Mouse (Mus musculus) forebrain, embryonic 11.5 days (tissue): Measurements from ENCODE around the gene Gramd1c. TPM values are rescaled to one million over a fixed set of nuclear protein-coding genes. Genes with fewer than 3 reads are reported as not detected.

Experiments
- ATAC-seq: fragments of 200-750 bp; cut with Nextera tagmentation; replicated peaks from 2 replicates; pipeline ENCODE4 v1.8.0; 2017; ENCODE audit warnings: moderate TSS enrichment; ENCODE audit not compliant: low FRiP score
- DNase-seq: peaks from one replicate; pipeline ENCODE4 v3.0.0-alpha.2; 2017; ENCODE audit warnings: low spot score
- H3K27ac ChIP-seq: fragments of 300-500 bp; sonication (generic); 2 replicates; pipeline ENCODE4 v1.5.1; 2014; ENCODE audit warnings: low read depth, low read length
- H3K27me3 ChIP-seq: fragments of 300-500 bp; sonication (generic); 2 replicates; pipeline ENCODE4 v1.6.1; 2014; ENCODE audit warnings: mild to moderate bottlenecking, low read length, mixed read lengths; ENCODE audit not compliant: control insufficient read depth, insufficient read depth
- H3K36me3 ChIP-seq: fragments of 300-500 bp; sonication (generic); 2 replicates; pipeline ENCODE4 v1.6.1; 2014; ENCODE audit warnings: mild to moderate bottlenecking, low read length, moderate library complexity, mixed read lengths; ENCODE audit not compliant: control insufficient read depth, insufficient read depth
- H3K4me1 ChIP-seq: fragments of 300-500 bp; sonication (generic); replicated peaks from 2 replicates; pipeline ENCODE4 v1.6.1; 2014; ENCODE audit warnings: low read length, mixed read lengths; ENCODE audit not compliant: control insufficient read depth, insufficient read depth
- H3K4me2 ChIP-seq: fragments of 300-500 bp; sonication (generic); 2 replicates; pipeline ENCODE4 v1.6.1; 2014; ENCODE audit warnings: low read depth, mild to moderate bottlenecking, low read length, moderate library complexity, mixed read lengths; ENCODE audit not compliant: severe bottlenecking
- H3K4me3 ChIP-seq: fragments of 300-500 bp; sonication (generic); 2 replicates; pipeline ENCODE4 v1.5.1; 2014; ENCODE audit warnings: low read depth, low read length
- H3K9ac ChIP-seq: fragments of 300-500 bp; sonication (generic); 2 replicates; pipeline ENCODE4 v1.6.1; 2014; ENCODE audit warnings: low read length
- H3K9me3 ChIP-seq: fragments of 300-500 bp; sonication (generic); 2 replicates; pipeline ENCODE4 v1.6.1; 2016; ENCODE audit warnings: low read length, mixed read lengths; ENCODE audit not compliant: control insufficient read depth
- WGBS: fragments of 180-500 bp; shearing (Covaris S2); extraction: QIAGEN DNeasy Blood & Tissue Kit; methylation state at CpG from one replicate; pipeline ENCODE4 v1.1.7; 2014; 5-methylcytosine and 5-hydroxymethylcytosine counted together
- polyA plus RNA-seq: library from polyadenylated mRNA; unstranded; fragments of >200 nt; fragmentation: Nextera tagmentation; extraction: Ambion mirVana; gene quantifications from 2 replicates; pipeline ENCODE4 v1.2.1, GENCODE M21; 2014

Gramd1c gene
- polyA plus RNA-seq, 1 experiment from 2014 or later = 3.1 TPM

DNA sequence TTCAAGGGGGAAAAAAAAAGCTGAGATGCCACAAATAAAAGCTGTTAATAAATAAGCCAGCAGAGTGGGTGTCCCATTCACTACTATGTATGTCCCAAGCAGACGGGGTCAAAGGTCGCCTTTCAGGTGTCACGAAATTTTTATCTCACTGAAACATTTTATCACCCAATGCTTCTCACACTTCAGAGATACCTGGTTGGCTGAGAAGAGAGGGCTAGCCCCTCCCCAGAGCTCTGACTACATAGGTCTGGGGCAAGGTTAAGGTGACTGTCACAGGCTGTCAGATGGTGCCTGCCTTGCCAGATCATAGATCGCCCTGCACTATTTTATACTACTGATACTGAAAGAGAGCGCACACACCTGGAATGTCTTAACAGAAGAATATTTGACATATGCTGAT, 29.8 kb downstream of the Gramd1c start:
- H3K4me2 ChIP-seq = no peak overlapping the region
- H3K27me3 ChIP-seq = no peaks in the 10 kb centered on the region
- no peak overlapping the region for H3K27ac ChIP-seq
- H3K9ac ChIP-seq = no peak overlapping the region
- ATAC-seq (no peak), DNase-seq (peak; percentile 27)
- H3K4me1 ChIP-seq = no peaks in the 10 kb centered on the region
- no peak overlapping the region for H3K4me3 ChIP-seq
- no peaks in the 10 kb centered on the region for H3K9me3 ChIP-seq
- WGBS = 88% methylated on average over 5 of the region's 5 CpGs
- H3K36me3 ChIP-seq = no peaks in the 10 kb centered on the region

DNA sequence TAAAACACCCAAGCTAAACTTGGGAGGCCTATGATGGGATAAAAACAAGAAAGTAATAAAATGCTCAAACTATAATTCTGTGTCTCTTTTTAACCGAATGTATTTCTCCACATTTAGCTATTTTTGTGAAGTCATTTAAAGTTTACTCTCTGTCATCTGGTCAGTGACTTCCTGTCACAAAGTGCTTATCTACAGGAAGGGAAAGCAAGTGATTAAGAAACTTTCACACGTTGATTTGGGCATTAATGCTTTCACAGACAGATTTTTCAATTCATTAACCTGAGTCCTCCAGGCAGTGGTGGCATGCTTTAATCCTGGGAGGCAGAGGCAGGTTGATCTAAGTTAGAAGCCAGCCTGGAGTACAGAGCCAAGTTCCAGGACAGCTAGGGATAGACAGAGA, 33.9 kb downstream of the Gramd1c start:
- Histone ChIP-seq H3K9me3 (no peaks in the 10 kb centered on the region), H3K27ac (no peak overlapping the region), H3K27me3 (no peaks in the 10 kb centered on the region), H3K4me3 (no peak overlapping the region), H3K9ac (no peak overlapping the region), H3K4me1 (no peaks in the 10 kb centered on the region), H3K36me3 (no peaks in the 10 kb centered on the region), H3K4me2 (no peak overlapping the region)
- no peak for DNase-seq
- WGBS = 65% methylated on average over 2 of the region's 2 CpGs
- ATAC-seq = no peak

DNA sequence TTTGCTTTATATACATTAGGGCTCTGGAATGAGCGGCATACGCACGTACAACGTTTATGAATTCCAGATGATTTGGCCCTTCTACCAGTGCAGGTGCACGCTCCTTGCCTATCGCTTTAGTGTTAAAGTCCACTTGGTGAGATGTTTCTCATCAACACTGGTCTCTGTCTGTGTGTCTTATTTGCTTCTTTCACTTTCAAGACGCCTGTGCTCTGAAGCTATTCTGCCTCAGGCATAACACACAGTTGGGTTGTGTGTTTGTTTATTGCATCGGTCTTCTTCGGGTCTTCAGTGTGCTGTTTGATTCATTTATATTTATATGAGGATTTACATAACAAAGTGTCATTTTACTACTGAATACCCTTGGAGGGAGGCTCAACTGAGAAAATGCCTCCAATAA, 36.3 kb downstream of the Gramd1c start:
- H3K36me3 ChIP-seq = no peaks in the 10 kb centered on the region
- H3K27ac ChIP-seq = no peak overlapping the region
- WGBS = 88% methylated on average over 9 of the region's 9 CpGs
- no peaks in the 10 kb centered on the region for H3K4me1 ChIP-seq
- no peaks in the 10 kb centered on the region for H3K9me3 ChIP-seq
- H3K9ac ChIP-seq = no peak overlapping the region
- DNase-seq = no peak
- H3K4me2 ChIP-seq = no peak overlapping the region
- no peak for ATAC-seq
- no peak overlapping the region for H3K4me3 ChIP-seq
- no peaks in the 10 kb centered on the region for H3K27me3 ChIP-seq

DNA sequence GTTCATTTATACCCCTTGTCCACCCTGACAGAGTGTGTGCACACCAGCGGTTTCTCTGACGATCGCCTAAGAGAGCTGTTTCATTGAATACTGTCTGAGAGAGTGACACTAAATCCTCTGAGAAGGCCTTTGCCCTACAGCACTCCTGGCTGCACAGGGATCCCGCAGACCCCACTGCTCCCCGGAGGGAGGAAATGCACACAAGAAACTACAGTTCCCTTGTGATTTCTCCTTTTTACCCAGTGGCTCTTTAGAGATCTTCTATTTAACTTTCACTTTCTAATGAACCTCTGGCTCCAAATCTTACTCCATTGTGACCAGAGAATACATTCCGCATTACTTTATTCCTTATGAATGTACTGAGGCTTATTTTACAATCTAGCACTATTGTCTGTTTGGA, 36.9 kb downstream of the Gramd1c start:
- Histone ChIP-seq H3K9me3 (no peaks in the 10 kb centered on the region), H3K27ac (no peak overlapping the region), H3K4me3 (no peak overlapping the region), H3K27me3 (no peaks in the 10 kb centered on the region), H3K4me2 (no peak overlapping the region), H3K4me1 (no peaks in the 10 kb centered on the region), H3K9ac (no peak overlapping the region), H3K36me3 (no peaks in the 10 kb centered on the region)
- no peak for DNase-seq
- no peak for ATAC-seq
- WGBS = 70% methylated on average over 6 of the region's 6 CpGs

DNA sequence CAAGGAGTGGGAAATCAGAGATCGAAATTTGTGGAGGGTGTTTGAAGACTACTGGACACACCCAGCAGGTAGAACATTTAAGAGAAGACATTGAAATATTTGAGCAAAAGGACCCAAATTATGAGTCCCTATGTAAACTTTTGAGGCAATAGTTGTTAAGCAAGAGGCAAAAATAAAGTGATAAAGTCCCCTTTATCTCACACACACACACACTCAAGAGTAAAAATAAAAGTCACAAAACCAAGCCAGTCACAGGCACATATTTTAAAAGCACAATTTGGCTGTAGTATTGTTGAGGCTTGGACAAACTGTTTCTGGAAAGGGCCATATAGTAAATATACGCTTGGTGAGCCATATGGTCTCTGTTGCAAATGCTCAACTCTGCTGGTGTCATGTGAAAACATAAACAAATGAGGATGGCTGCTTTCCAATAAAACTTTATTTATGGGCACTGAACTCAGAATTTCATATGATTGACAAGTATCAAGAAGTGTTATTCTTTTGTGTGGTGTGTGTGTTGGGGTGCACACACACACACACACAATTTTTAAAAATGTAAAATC, 44.1 kb downstream of the Gramd1c start:
- Histone ChIP-seq H3K27ac (no peak overlapping the region), H3K9ac (no peak overlapping the region), H3K4me2 (no peak overlapping the region), H3K36me3 (no peaks in the 10 kb centered on the region), H3K27me3 (no peaks in the 10 kb centered on the region), H3K4me1 (no peaks in the 10 kb centered on the region), H3K4me3 (no peak overlapping the region), H3K9me3 (no peaks in the 10 kb centered on the region)
- ATAC-seq (no peak), DNase-seq (no peak)
- WGBS = 88% methylated on average over 2 of the region's 2 CpGs

DNA sequence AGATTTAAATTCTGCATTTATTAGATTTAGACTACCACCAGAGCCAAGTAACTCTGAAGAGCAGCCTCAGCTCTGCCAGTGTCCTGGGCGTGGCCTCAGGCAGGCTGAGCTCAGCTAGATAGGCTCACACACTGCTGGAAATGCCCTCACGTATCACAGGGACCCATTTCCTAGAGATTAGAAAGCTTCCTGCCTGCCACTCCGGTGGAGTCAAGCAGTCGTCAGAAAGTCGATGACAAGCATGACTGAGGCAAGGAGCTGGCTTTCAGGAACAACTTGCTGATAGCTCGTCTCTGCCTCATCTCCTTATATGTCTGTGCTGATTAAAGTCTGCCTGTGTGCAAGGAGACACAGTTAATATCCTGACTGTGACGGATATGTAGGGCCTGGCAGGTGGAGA, 44.8 kb downstream of the Gramd1c start:
- no peak for ATAC-seq
- no peaks in the 10 kb centered on the region for H3K36me3 ChIP-seq
- DNase-seq = no peak
- H3K4me3 ChIP-seq = no peak overlapping the region
- H3K4me1 ChIP-seq = no peaks in the 10 kb centered on the region
- H3K9ac ChIP-seq = no peak overlapping the region
- WGBS = 66% methylated on average over 7 of the region's 7 CpGs
- H3K27ac ChIP-seq = no peak overlapping the region
- no peaks in the 10 kb centered on the region for H3K9me3 ChIP-seq
- no peaks in the 10 kb centered on the region for H3K27me3 ChIP-seq
- H3K4me2 ChIP-seq = no peak overlapping the region

DNA sequence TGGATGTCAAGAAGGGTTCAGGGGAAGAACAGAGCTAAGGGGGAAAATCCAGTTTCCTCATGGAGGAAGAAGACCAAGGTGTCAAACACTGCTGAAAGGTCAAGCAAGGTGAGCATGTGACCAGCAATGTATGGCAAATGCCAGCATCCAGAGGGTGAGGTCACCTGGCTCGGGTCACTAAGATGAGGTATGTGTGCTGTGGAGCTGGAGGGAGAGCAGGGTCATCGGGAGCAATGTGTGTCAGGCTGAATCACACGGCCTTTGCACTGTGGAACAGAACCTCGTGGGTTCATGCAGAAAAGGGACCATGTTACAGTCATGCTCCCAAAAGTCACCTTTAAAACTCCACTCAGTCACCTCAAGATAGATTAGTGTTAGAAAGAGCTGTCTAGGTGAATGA, 45.4 kb downstream of the Gramd1c start:
- no peaks in the 10 kb centered on the region for H3K4me1 ChIP-seq
- no peak overlapping the region for H3K4me3 ChIP-seq
- no peaks in the 10 kb centered on the region for H3K36me3 ChIP-seq
- H3K9ac ChIP-seq = no peak overlapping the region
- WGBS = 90% methylated on average over 4 of the region's 4 CpGs
- H3K27me3 ChIP-seq = no peaks in the 10 kb centered on the region
- H3K27ac ChIP-seq = no peak overlapping the region
- ATAC-seq (no peak), DNase-seq (no peak)
- H3K4me2 ChIP-seq = no peak overlapping the region
- no peaks in the 10 kb centered on the region for H3K9me3 ChIP-seq

DNA sequence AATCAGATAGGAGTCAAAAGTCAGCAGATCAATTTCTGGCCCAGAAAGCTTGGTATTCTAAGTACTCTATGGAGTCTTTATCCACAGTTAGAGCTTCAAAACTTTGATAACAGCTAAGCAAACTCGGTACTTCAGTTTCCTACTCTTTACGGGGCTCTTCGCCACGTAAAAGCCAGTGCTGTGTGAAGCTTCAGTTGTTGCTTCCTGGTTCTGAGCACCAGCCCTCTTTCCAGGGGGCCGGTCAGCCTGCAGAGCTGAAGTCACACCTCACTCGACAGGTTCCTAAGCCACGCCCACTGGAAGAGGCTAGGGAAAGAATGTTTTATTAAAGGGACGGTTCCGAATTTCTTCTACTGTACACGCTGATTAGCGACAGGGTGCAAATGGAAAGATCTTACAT, 47.0 kb downstream of the Gramd1c start:
- Histone ChIP-seq H3K27ac (no peak overlapping the region), H3K4me1 (no peaks in the 10 kb centered on the region), H3K4me3 (no peak overlapping the region), H3K27me3 (no peaks in the 10 kb centered on the region), H3K9me3 (no peaks in the 10 kb centered on the region), H3K36me3 (no peaks in the 10 kb centered on the region), H3K4me2 (no peak overlapping the region), H3K9ac (no peak overlapping the region)
- DNase-seq (no peak), ATAC-seq (no peak)
- WGBS = 21% methylated on average over 11 of the region's 11 CpGs

DNA sequence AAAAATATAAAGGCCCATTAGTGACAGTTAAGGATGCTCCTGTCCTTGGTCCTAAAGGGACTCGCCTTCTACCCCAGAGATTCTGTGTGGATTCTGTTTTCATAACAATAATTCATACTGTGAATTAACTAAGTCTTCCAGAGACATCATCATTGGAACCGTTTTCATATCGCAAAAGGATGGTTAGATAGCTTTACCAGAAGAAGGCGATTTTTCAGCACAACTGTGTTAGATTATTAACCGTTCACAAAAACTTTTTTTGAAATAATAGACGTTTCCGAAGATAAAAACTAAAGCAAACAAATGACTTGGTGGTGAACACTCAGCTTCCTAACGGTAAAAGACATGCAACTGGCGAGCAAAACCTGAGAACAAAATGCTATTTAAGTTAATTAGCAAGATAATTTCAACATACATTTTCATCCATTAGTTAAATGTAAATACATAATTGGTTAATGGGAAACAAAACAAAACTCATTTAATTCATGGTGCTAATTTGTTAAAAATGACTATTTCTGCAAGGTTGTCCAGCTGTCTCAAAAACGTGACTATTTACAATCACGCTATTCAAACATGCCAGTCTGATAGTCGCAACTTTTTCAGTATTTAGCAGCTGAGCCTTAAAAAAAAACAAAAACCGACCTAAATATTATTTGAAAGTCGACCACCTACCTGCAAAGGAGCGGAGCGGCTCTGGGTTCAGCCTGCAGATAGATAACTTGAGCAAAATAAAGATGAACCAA, 47.6 kb downstream of the Gramd1c start:
- ATAC-seq = no peak
- no peak overlapping the region for H3K27ac ChIP-seq
- 74% methylated on average over 16 of the region's 16 CpGs for WGBS
- H3K4me2 ChIP-seq = no peak overlapping the region
- H3K9ac ChIP-seq = no peak overlapping the region
- H3K4me3 ChIP-seq = no peak overlapping the region
- H3K27me3 ChIP-seq = no peaks in the 10 kb centered on the region
- no peaks in the 10 kb centered on the region for H3K4me1 ChIP-seq
- no peak for DNase-seq
- H3K9me3 ChIP-seq = no peaks in the 10 kb centered on the region
- H3K36me3 ChIP-seq = no peaks in the 10 kb centered on the region
